Mouse (Mus musculus) CH12.LX (cell line): Measurements from ENCODE around the gene Phf23. TPM values are rescaled to one million over a fixed set of nuclear protein-coding genes. Genes with fewer than 3 reads are reported as not detected.

Source experiments
- DNase-seq: peaks from one replicate; pipeline ENCODE4 v3.0.0-alpha.2; 2013; ENCODE audit errors: extremely low read depth
- H3K27ac ChIP-seq: 2 replicates; pipeline ENCODE4 v1.5.1; 2012; ENCODE audit warnings: low read depth, mild to moderate bottlenecking, control low read depth, moderate library complexity; ENCODE audit not compliant: insufficient read depth
- H3K27me3 ChIP-seq: replicated peaks from 2 replicates; pipeline ENCODE3; 2012; ENCODE audit warnings: inconsistent platforms
- H3K36me3 ChIP-seq, 2 experiments: replicated peaks in 1 of 2; 2 replicates each; pipeline versions ENCODE3 to v1.6.1; 2012; ENCODE audit warnings: inconsistent platforms in 1 of 2, low read length in 1 of 2, mild to moderate bottlenecking in 1 of 2, mixed read lengths in 1 of 2, moderate library complexity in 1 of 2; ENCODE audit not compliant: control insufficient read depth in 1 of 2, insufficient read depth in 1 of 2
- H3K4me1 ChIP-seq, 2 experiments: 2 replicates each; pipeline ENCODE4 v1.6.1; 2012; ENCODE audit warnings: inconsistent platforms in 1 of 2, moderate library complexity in 1 of 2; ENCODE audit not compliant: insufficient read depth in 2 of 2, control insufficient read depth in 1 of 2
- H3K4me2 ChIP-seq: 2 replicates; pipeline ENCODE4 v1.6.1; 2012; ENCODE audit warnings: low read depth, mild to moderate bottlenecking, control low read depth; ENCODE audit not compliant: poor library complexity, insufficient read depth, severe bottlenecking
- H3K4me3 ChIP-seq, 3 experiments: fragments of 150-350 bp in 1 of 3; sonication (generic) in 1 of 3; replicated peaks in 1 of 3; 2 replicates each; pipeline versions ENCODE3 to v1.5.1; 2011 to 2012; ENCODE audit warnings: low read depth in 2 of 3, low read length in 2 of 3, mild to moderate bottlenecking in 2 of 3, moderate library complexity in 2 of 3, control low read depth in 1 of 3, improper control_type of control experiment in 1 of 3, inconsistent platforms in 1 of 3, mixed read lengths in 1 of 3; ENCODE audit not compliant: poor library complexity in 1 of 3
- H3K79me2 ChIP-seq: replicated peaks from 2 replicates; pipeline ENCODE4 v1.6.1; 2012; ENCODE audit warnings: mild to moderate bottlenecking, moderate library complexity; ENCODE audit not compliant: control insufficient read depth, poor library complexity, insufficient read depth, severe bottlenecking; ENCODE audit errors: extremely low read depth
- H3K9ac ChIP-seq: 2 replicates; pipeline ENCODE4 v1.6.1; 2012; ENCODE audit warnings: low read depth, mild to moderate bottlenecking, control low read depth, moderate library complexity; ENCODE audit not compliant: insufficient read depth
- H3K9me3 ChIP-seq: replicated peaks from 2 replicates; pipeline ENCODE3; 2012; ENCODE audit warnings: low read length, inconsistent platforms, mixed read lengths
- E2F4 ChIP-seq: IDR thresholded peaks from 2 replicates; pipeline ENCODE4 v1.6.1; 2011; ENCODE audit warnings: low read depth, low read length, improper control_type of control experiment; ENCODE audit not compliant: insufficient replicate concordance
- ELF1 ChIP-seq: IDR thresholded peaks from 2 replicates; pipeline ENCODE4 v1.6.1; 2014; ENCODE audit warnings: low read depth, mild to moderate bottlenecking, inconsistent platforms, low read length, improper control_type of control experiment
- EP300 ChIP-seq: IDR thresholded peaks from 2 replicates; pipeline ENCODE4 v1.6.1; 2011; ENCODE audit warnings: low read length, improper control_type of control experiment
- ETS1 ChIP-seq: conservative IDR thresholded peaks from 2 replicates; pipeline ENCODE4 v1.6.1; 2012; ENCODE audit warnings: low read depth, mild to moderate bottlenecking, inconsistent platforms, low read length, improper control_type of control experiment, moderate library complexity
- JUN ChIP-seq: IDR thresholded peaks from 2 replicates; pipeline ENCODE4 v1.6.1; 2011; ENCODE audit warnings: low read depth, mild to moderate bottlenecking, low read length, improper control_type of control experiment, moderate library complexity; ENCODE audit not compliant: insufficient read depth
- MAZ ChIP-seq: IDR thresholded peaks from 2 replicates; pipeline ENCODE4 v1.6.1; 2012; ENCODE audit warnings: low read depth, mild to moderate bottlenecking, inconsistent platforms, low read length, improper control_type of control experiment, moderate library complexity
- MYC ChIP-seq: IDR thresholded peaks from 2 replicates; pipeline ENCODE4 v1.6.1; 2011; ENCODE audit warnings: low read depth, mild to moderate bottlenecking, improper control_type of control experiment, low read length
- NRF1 ChIP-seq: IDR thresholded peaks from 2 replicates; pipeline ENCODE4 v1.6.1; 2014; ENCODE audit warnings: low read depth, mild to moderate bottlenecking, inconsistent platforms, low read length, improper control_type of control experiment, moderate library complexity
- POLR2A ChIP-seq: IDR thresholded peaks from 2 replicates; pipeline ENCODE4 v1.6.1; 2011; ENCODE audit warnings: low read depth, mild to moderate bottlenecking, improper control_type of control experiment, low read length
- RCOR1 ChIP-seq: conservative IDR thresholded peaks from 2 replicates; pipeline ENCODE4 v1.6.1; 2012; ENCODE audit warnings: low read depth, mild to moderate bottlenecking, inconsistent platforms, low read length, improper control_type of control experiment
- SIN3A ChIP-seq: IDR thresholded peaks from 2 replicates; pipeline ENCODE4 v1.6.1; 2012; ENCODE audit warnings: low read length, improper control_type of control experiment, inconsistent platforms
- USF1 ChIP-seq: IDR thresholded peaks from 2 replicates; pipeline ENCODE4 v1.6.1; 2014; ENCODE audit warnings: low read depth, mild to moderate bottlenecking, inconsistent platforms, low read length, improper control_type of control experiment
- ZC3H11A ChIP-seq: IDR thresholded peaks from 2 replicates; pipeline ENCODE4 v1.6.1; 2012; ENCODE audit warnings: low read depth, mild to moderate bottlenecking, inconsistent platforms, low read length, improper control_type of control experiment
- ZKSCAN1 ChIP-seq: IDR thresholded peaks from 2 replicates; pipeline ENCODE4 v1.6.1; 2012; ENCODE audit warnings: low read depth, inconsistent platforms, low read length, improper control_type of control experiment, borderline replicate concordance
- ZMIZ1 ChIP-seq: IDR thresholded peaks from 2 replicates; pipeline ENCODE4 v1.6.1; 2012; ENCODE audit warnings: low read depth, mild to moderate bottlenecking, inconsistent platforms, low read length, improper control_type of control experiment
- ZNF384 ChIP-seq: IDR thresholded peaks from 2 replicates; pipeline ENCODE4 v1.6.1; 2012; ENCODE audit warnings: low read depth, low read length, improper control_type of control experiment, inconsistent platforms
- dilution Hi-C: fragments of 300-500 bp; cut with MboI; formaldehyde crosslinking; loops from 2 replicates; pipeline ENCODE4 v1.14.3; 2020; ENCODE audit warnings: low sequenced_read_pairs; ENCODE audit not compliant: extremely low pct_unique_long_range_greater_than_20kb, extremely low pct_ligation_motif_present
- in situ Hi-C: fragments of 300-500 bp; cut with MboI; formaldehyde crosslinking; loops from 3 replicates; pipeline ENCODE4 v1.14.3; 2019; ENCODE audit warnings: low sequenced_read_pairs, low pct_ligation_motif_present, low pct_unique_long_range_greater_than_20kb, mixed read lengths
- polyA plus RNA-seq: library from polyadenylated mRNA; unstranded; fragments of >175 nt; gene quantifications from 2 replicates; pipeline ENCODE4 v1.2.1, GENCODE M21; 2012; ENCODE audit warnings: low read depth; ENCODE audit not compliant: insufficient read length
- total RNA-seq, 2 experiments: library from RNA; depleted of rRNA; stranded (reverse); fragments of 300-350 nt in 1 of 2; fragments of >200 nt in 1 of 2; gene quantifications; 2 replicates each; pipeline ENCODE4 v1.2.3; 2012 to 2014

Phf23 gene
- total and polyA plus RNA-seq, 3 experiments, result 67.2 to 93.2 (median 69.0) TPM

GRCm38 (mm10) chr11:69964650-69965270, 30.8 kb upstream of the Phf23 start, which contains the start of gene Cldn7:
Cldn7 (plus strand) TSS chr11:69964779.
- H3K4me2 ChIP-seq, result no peak within 1 kb of the TSS
- no peaks in the 10 kb centered on the region for H3K27me3 ChIP-seq
- H3K4me1 ChIP-seq, result peaks cover 8 to 22% of the 10 kb centered on the region in 2 experiments
- no peak for TF ChIP-seq USF1
- no peak for TF ChIP-seq ZNF384
- H3K27ac ChIP-seq, result no peak within 1 kb of the TSS
- no peak for DNase-seq
- in situ Hi-C loops (no loop called here), dilution Hi-C loops (no loop called here)
- H3K9me3 ChIP-seq, result peaks cover 24% of the 10 kb centered on the region
- no peak within 1 kb of the TSS for H3K9ac ChIP-seq
- no peaks in the 10 kb centered on the region for H3K79me2 ChIP-seq
- no peak within 1 kb of the TSS for H3K4me3 ChIP-seq
- peaks cover 11 to 26% of the 10 kb centered on the region in 2 experiments for H3K36me3 ChIP-seq

- Histone ChIP-seq H3K27ac (no peak overlapping the region), H3K4me3 (no peak overlapping the region), H3K9me3 (peaks cover 24% of the 10 kb centered on the region), H3K4me2 (no peak overlapping the region), H3K9ac (no peak overlapping the region), H3K4me1 (peaks cover 15 to 28% of the 10 kb centered on the region in 2 experiments), H3K27me3 (no peaks in the 10 kb centered on the region), H3K79me2 (no peaks in the 10 kb centered on the region), H3K36me3 (peaks cover 11 to 29% of the 10 kb centered on the region in 2 experiments)
- dilution Hi-C loops (no loop called here), in situ Hi-C loops (no loop called here)
- no peak for DNase-seq
- TF ChIP-seq ELF1 (no peak), NRF1 (no peak), POLR2A (no peak), E2F4 (no peak), ZMIZ1 (no peak), RCOR1 (no peak), JUN (no peak), MAZ (no peak), SIN3A (no peak), ZKSCAN1 (no peak), ETS1 (no peak), MYC (no peak), ZC3H11A (no peak), EP300 (no peak)
Observed at GRCm38 (mm10) chr11:69965271-69966005, 30.1 kb upstream of the Phf23 start.
